Mouse (Mus musculus) heart, adult 2 months (tissue): Measurements from ENCODE around the gene Vdac1.

Source experiments
- CTCF ChIP-seq: fragments of 200-600 bp; IDR thresholded peaks from 2 replicates; pipeline ENCODE4 v1.8.1; 2022; ENCODE audit warnings: antibody characterized with exemption, mild to moderate bottlenecking, moderate library complexity
- EP300 ChIP-seq: fragments of 200-500 bp; IDR thresholded peaks from 2 replicates; pipeline ENCODE4 v1.6.1; 2011; ENCODE audit warnings: low read depth, low read length, control low read depth; ENCODE audit not compliant: insufficient read depth

DNA sequence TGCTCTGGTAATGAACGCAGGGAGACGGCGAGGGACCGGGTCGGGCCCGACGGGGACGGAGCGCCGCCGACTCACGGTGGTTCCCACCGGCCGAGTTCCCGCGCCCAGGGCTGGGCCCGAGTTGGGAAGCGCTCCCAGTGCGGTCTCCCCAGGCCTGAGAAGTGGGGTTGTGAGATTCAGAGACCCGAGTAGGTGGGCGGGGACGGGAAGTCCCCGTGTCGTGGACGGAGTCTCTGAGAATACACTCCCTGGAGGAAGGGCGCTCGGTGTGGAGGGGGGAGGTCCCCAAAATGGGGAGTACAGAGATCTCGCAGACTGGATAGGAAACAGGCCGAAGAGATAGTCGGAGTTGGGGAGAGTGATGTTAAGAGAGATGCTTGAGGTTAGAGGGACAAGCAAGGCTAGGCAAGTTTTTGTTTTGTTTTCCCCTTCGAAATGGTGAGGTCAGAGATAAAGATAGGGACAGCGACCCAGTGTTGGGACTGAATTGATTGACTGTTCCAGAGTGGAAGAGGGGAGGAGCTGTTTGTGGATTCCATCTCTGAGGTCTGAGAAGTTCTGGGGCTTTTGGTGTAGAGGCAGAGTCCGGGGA, 36.0 kb downstream of the Vdac1 start:
- no peak for TF ChIP-seq CTCF
- TF ChIP-seq EP300 = no peak
